Mouse (Mus musculus): ENCODE measurements at regions not wholly inside any gene's neighbourhood (a gene's known extent, or its start where the extent isn't known, plus 50 kb on each side); places are given as distances from the start of the nearest gene placed in this dataset.

DNA sequence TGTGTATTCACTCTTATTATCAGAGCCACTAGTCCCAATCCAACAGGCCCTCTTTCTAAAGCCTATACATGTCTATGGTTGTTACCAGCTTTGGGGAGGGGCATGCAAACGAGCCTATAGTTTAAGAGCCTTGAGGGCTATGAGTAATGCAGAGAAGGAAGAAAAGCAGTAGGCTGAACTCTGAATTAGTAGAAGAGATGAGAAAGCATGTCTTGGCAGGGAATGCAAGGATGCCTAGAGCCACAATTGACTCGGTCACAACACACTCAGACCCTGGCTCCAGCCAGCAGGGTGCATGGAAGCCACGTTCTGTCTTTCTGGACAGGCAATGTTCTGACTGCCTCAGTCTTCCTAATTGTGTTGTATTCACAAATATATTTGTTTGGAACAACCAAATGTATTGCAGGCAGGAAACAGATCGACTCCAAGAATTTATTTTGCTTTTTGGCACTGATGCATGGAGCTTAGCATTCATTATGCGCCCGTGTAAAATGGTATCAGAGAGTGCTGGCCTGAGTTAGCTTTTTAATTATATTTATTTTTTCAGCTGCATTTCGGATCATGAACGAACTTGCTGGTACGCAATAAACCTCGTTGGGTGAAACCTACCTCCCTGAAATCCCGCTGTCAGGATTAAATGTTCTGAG, 110.2 kb downstream of the Rybp start:
- WGBS: 85% methylated on average over 11 of the region's 11 CpGs
- Histone ChIP-seq H3K4me2 (no peak overlapping the region), H3K4me3 (no peak overlapping the region), H3K9me3 (replicated peaks) (no peaks in the 10 kb centered on the region), H3K4me1 (replicated peaks) (peaks cover 3% of the 10 kb centered on the region; the same call in 1 of the 2 replicates), H3K36me3 (no peaks in the 10 kb centered on the region), H3K27me3 (peaks cover 2% of the 10 kb centered on the region; the same call in 1 of the 2 replicates), H3K27ac (no peak overlapping the region), H3K9ac (no peak overlapping the region)
- no peak for ATAC-seq (replicated peaks; ENCODE audit: insufficient number of reproducible peaks, insufficient read depth, low FRiP score, low read depth)

DNA sequence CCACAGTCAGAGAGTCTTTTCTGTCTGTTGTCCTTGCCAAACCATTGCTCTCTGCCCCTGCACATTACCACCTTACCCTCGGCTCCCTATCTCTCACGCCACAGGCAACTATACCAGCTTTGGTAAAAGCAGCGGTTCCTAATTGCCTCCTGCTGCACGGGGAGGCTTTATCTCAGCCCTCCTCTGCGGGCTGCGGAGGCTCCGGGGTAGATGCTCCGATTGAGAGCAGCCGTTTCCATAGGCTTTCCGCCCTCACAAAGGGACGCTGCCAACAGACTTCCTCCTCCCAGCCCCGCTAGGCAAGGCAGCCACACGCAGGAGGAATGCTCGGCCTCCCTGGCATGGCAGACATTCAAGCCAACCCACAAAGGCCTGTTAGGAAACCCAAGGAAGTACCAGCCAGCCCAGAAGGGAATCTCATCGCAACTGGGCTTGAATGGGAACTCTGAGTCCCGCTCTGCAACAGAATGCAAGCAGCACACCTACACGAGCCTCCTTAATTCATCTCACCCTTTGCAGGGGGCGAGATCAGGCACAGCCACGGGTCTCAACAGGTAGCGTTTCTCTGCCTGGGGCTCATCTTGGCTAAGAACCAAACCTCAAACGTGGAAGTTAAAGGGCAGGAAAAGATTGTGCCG, 116.5 kb downstream of the Rybp start:
- Histone ChIP-seq H3K27me3 (peaks cover 5% of the 10 kb centered on the region; the same call in 1 of the 2 replicates), H3K27ac (peak overlapping the region; percentile 53), H3K9me3 (replicated peaks) (no peaks in the 10 kb centered on the region), H3K4me1 (replicated peaks) (peaks cover 13% of the 10 kb centered on the region), H3K4me2 (peak overlapping the region; percentile 54), H3K9ac (peak overlapping the region; percentile 32; the same call in 1 of the 2 replicates), H3K4me3 (peak overlapping the region; percentile 26; the same call in 1 of the 2 replicates), H3K36me3 (no peaks in the 10 kb centered on the region)
- peak; percentile 53; the same call in 1 of the 2 replicates for ATAC-seq (replicated peaks; ENCODE audit: insufficient number of reproducible peaks, insufficient read depth, low FRiP score, low read depth)
- WGBS: 5% methylated on average over 22 of the region's 22 CpGs

DNA sequence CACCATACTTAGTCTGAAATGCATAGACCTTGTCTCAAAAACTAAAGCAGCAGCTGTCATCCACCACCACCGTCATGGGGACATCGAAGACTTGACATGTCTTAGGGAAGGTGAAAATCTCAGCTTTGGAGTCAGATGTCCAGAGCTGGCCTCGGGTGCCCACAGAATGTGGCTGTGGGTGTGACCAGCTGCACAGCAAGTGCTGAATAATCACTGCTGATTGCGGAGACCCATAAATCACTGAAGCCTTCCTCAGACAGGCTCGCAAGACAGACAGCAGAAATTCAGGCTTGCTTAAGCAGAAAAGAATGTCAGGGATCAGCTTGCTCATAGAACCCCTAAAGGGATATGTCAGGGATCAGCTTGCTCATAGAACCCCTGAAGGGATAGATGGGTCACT, 120.0 kb downstream of the Rybp start:
- H3K9me3 ChIP-seq (replicated peaks): no peaks in the 10 kb centered on the region
- peaks cover 31% of the 10 kb centered on the region for H3K4me1 ChIP-seq (replicated peaks)
- no peak for ATAC-seq (replicated peaks; ENCODE audit: insufficient number of reproducible peaks, insufficient read depth, low FRiP score, low read depth)
- H3K27me3 ChIP-seq: 0 out of 2 replicates have a peak, but pooled peaks cover 10% of the 10 kb centered on the region
- no peak overlapping the region for H3K27ac ChIP-seq
- 55% methylated on average over 5 of the region's 5 CpGs for WGBS
- no peak overlapping the region for H3K4me3 ChIP-seq
- no peaks in the 10 kb centered on the region for H3K36me3 ChIP-seq
- H3K4me2 ChIP-seq: no peak overlapping the region
- H3K9ac ChIP-seq: no peak overlapping the region

DNA sequence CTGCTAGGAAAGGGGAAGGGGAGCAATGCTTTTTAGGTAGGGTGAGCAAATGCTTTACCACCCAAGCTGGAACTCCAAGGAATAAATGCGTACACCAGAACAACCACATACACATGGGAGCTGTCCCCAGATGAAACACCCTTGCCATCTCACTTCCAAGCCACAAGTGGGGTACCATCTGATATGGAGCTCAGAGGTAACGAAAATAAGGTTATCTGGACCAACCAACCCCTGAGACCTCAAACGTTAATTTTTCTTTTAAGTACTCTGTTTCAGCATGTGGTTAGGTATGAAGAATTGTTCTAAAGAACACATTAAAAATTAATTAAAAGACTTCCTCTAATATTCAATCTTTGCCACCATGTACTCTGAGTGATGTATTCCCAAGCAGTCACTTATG, 121.5 kb downstream of the Rybp start:
- Histone ChIP-seq H3K4me3 (no peak overlapping the region), H3K4me1 (replicated peaks) (peaks cover 24% of the 10 kb centered on the region), H3K27ac (no peak overlapping the region), H3K27me3 (peaks cover 13% of the 10 kb centered on the region; the same call in 1 of the 2 replicates), H3K9me3 (replicated peaks) (no peaks in the 10 kb centered on the region), H3K4me2 (no peak overlapping the region), H3K36me3 (no peaks in the 10 kb centered on the region), H3K9ac (no peak overlapping the region)
- ATAC-seq (replicated peaks; ENCODE audit: insufficient number of reproducible peaks, insufficient read depth, low FRiP score, low read depth): no peak
- 80% methylated on average over 3 of the region's 3 CpGs for WGBS

DNA sequence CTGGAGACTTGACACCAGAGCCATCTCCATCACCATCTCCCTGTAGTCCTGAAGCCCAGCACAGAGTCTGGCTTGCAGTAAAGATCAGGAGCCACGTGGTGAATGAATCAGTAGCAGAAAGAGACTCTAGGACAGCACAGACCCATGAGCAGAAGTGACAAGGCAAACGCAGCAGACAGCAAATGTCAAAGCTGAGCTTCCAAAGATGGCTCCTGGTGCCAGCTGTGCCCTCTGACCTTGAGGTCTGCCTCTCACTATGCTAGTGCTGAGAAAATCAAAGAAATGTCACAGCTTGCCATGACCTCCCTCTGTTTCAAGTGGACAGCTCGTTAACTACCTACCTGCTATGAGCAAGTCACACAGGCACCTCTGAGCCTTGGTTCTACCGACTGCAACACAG, 123.1 kb downstream of the Rybp start:
- Histone ChIP-seq H3K36me3 (no peaks in the 10 kb centered on the region), H3K4me3 (no peak overlapping the region), H3K9me3 (replicated peaks) (no peaks in the 10 kb centered on the region), H3K9ac (no peak overlapping the region), H3K4me1 (replicated peaks) (peaks cover 24% of the 10 kb centered on the region), H3K27ac (no peak overlapping the region), H3K27me3 (peaks cover 13% of the 10 kb centered on the region; the same call in 1 of the 2 replicates), H3K4me2 (no peak overlapping the region)
- 64% methylated on average over 4 of the region's 4 CpGs for WGBS
- no peak for ATAC-seq (replicated peaks; ENCODE audit: insufficient number of reproducible peaks, insufficient read depth, low FRiP score, low read depth)

DNA sequence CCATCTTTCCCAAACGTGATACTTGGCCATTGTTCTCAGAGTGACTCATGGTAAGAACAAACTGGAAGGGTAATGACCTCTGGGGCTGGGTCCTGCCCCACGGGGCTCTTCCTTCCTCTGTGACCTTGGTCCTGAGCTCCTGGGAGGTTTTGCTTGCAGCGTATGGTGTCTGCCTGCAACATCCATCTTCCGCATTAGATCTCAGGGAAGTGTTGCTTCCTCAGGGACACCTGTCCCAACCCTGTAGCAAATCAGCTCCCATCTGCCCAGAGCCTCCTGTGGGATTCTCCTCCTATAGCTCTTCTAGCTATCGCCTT, 123.5 kb downstream of the Rybp start:
- H3K27me3 ChIP-seq: peaks cover 13% of the 10 kb centered on the region; the same call in 1 of the 2 replicates
- 0 out of 2 replicates have a peak overlapping the region, but pooled peaks have one; percentile 50 for H3K9ac ChIP-seq
- ATAC-seq (replicated peaks; ENCODE audit: insufficient number of reproducible peaks, insufficient read depth, low FRiP score, low read depth): 0 out of 2 replicates have a peak, but pooled peaks have one; percentile 1
- no peak overlapping the region for H3K27ac ChIP-seq
- H3K4me1 ChIP-seq (replicated peaks): peaks cover 27% of the 10 kb centered on the region
- WGBS: 51% methylated on average over 5 of the region's 5 CpGs
- no peaks in the 10 kb centered on the region for H3K36me3 ChIP-seq
- H3K4me3 ChIP-seq: no peak overlapping the region
- H3K4me2 ChIP-seq: peak overlapping the region; percentile 79
- H3K9me3 ChIP-seq (replicated peaks): no peaks in the 10 kb centered on the region

DNA sequence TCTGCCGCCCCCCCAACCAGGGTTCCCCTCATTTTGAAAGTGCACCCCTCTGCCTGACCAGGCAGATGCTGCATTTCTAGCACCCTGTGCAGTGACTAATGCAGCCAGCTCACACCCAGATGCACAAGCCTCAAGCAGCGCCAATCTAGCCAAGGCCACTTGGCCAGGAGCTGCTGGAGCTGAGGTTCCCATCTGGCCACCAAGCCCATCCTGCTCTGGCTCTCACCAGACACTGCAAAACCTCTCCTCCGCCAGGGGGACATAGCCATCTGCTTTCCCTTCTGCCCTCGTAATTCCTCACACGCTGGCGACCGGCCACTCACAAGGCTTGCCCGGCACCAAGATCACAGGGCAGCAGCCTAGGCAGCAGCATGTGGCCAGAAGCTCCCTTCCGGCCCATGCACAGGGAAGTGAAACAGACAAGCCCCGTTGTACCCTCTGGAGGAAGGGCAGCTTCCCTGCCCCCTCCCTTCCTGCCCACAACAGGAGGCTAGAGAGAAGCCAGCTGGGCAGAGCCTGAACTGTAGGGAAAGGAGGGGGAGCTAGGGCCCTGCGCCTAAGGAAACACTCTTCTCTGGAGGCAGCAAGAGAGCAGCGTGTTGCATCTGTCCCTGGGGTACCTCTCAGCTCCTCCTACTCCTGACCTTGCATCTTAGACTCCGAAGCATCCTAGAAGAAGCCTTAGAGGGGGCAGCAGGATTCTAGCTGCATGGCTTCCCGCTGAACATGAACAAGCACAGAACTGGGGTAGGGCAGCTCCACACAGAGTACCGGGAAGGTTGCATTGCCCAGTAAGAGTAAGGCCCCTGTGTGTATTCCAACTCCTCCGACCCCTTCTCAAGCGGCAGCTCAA, 124.1 kb downstream of the Rybp start:
- H3K9me3 ChIP-seq (replicated peaks): no peaks in the 10 kb centered on the region
- H3K27ac ChIP-seq: no peak overlapping the region
- ATAC-seq (replicated peaks; ENCODE audit: insufficient number of reproducible peaks, insufficient read depth, low FRiP score, low read depth): peak; percentile 66
- H3K4me1 ChIP-seq (replicated peaks): peaks cover 27% of the 10 kb centered on the region
- H3K4me3 ChIP-seq: peak overlapping the region; percentile 43
- peak overlapping the region; percentile 79 for H3K4me2 ChIP-seq
- H3K9ac ChIP-seq: peak overlapping the region; percentile 50
- H3K36me3 ChIP-seq: no peaks in the 10 kb centered on the region
- peaks cover 13% of the 10 kb centered on the region; the same call in 1 of the 2 replicates for H3K27me3 ChIP-seq
- WGBS: 16% methylated on average over 17 of the region's 17 CpGs

DNA sequence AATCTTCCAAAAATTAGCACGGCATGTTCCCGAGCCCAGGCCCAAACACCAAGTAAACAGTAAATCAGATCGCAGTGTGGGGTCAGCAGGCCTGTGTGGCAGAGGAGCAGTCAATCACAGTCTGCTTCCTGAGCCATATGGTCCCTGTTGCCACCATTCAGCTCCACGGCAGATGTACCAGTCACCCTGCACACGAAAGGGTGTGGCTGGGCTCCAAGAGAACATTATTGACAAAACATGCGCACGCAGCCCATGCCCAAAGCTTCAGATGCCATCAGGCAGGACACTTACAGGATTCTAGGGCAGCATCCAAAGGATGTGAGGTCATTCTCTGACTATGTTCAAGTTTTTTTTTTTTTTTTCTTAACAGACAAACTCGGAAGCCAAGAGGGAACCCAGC, 126.6 kb downstream of the Rybp start:
- 80% methylated on average over 8 of the region's 8 CpGs for WGBS
- H3K27me3 ChIP-seq: peaks cover 10% of the 10 kb centered on the region; the same call in 1 of the 2 replicates
- H3K9ac ChIP-seq: no peak overlapping the region
- peaks cover 39% of the 10 kb centered on the region for H3K4me1 ChIP-seq (replicated peaks)
- no peaks in the 10 kb centered on the region for H3K36me3 ChIP-seq
- H3K27ac ChIP-seq: no peak overlapping the region
- H3K4me3 ChIP-seq: no peak overlapping the region
- no peak for ATAC-seq (replicated peaks; ENCODE audit: insufficient number of reproducible peaks, insufficient read depth, low FRiP score, low read depth)
- H3K9me3 ChIP-seq (replicated peaks): no peaks in the 10 kb centered on the region
- H3K4me2 ChIP-seq: no peak overlapping the region

DNA sequence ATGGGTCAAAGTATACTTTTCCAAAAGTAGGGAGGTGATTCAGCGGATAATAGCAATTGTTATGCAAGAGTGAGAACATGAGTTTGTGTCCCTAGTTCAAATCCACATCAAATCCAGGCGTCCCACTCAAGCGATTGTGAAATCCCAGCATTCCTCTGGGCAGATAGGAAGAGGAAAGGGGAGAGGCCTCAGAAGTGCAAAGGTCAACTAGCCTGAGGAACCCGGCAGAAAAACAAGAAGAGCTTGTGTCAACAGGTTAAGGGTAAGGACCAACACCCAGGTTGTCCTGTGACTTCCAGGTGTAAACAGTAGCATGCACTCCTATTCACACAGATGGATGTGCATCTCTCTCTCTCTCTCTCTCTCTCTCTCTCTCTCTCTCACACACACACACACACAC, 127.5 kb downstream of the Rybp start:
- H3K9me3 ChIP-seq (replicated peaks): no peaks in the 10 kb centered on the region
- peaks cover 44% of the 10 kb centered on the region for H3K4me1 ChIP-seq (replicated peaks)
- no peaks in the 10 kb centered on the region for H3K36me3 ChIP-seq
- peaks cover 10% of the 10 kb centered on the region; the same call in 1 of the 2 replicates for H3K27me3 ChIP-seq
- WGBS: 71% methylated on average over 4 of the region's 4 CpGs
- no peak overlapping the region for H3K9ac ChIP-seq
- no peak overlapping the region for H3K4me2 ChIP-seq
- no peak overlapping the region for H3K27ac ChIP-seq
- H3K4me3 ChIP-seq: no peak overlapping the region
- no peak for ATAC-seq (replicated peaks; ENCODE audit: insufficient number of reproducible peaks, insufficient read depth, low FRiP score, low read depth)

DNA sequence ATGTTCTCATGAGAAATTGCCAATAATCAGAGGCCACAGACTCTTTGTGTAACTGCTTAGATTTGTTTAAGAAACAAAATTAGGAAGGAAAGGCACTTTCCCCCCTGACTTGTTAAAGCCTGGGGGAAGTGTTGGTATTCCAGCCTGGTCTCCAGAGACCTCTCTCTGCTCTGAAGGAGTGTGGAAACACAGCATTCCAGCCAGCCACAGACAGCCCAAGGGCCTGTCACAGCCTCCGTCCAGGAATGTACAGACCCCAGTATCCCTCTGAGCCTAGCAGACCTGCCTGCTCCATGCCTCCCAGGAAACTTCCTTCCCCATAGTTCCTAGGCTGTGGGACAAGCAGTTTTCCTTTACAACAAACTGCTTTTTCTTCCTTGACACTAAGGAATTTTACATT, 128.0 kb downstream of the Rybp start:
- Histone ChIP-seq H3K9ac (no peak overlapping the region), H3K4me3 (no peak overlapping the region), H3K4me1 (replicated peaks) (peaks cover 44% of the 10 kb centered on the region), H3K36me3 (no peaks in the 10 kb centered on the region), H3K27ac (no peak overlapping the region), H3K27me3 (peaks cover 10% of the 10 kb centered on the region; the same call in 1 of the 2 replicates), H3K9me3 (replicated peaks) (no peaks in the 10 kb centered on the region), H3K4me2 (no peak overlapping the region)
- 15% methylated on average over 1 of the region's 1 CpGs for whole genome bisulfite sequencing
- ATAC-seq (replicated peaks; ENCODE audit: insufficient number of reproducible peaks, insufficient read depth, low FRiP score, low read depth): no peak

DNA sequence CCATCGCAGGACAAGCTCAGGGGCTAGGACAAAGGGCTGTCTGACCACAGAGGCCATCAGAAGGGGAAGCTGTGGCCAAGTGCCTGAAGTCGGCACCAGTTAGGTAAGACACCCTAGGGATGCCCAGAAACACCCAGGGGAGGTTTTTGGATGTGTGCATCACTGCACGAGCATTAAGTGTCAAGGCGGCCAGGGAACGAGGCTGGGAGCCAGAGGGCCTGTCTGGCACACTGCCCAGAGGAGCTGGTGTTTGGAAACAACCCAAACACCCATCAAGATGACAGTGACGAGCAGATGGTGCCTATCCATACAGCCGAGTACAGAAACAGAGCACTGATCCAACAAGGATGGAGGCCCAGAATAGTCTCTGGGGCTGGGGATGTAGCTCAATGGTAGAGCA, 130.0 kb downstream of the Rybp start:
- Histone ChIP-seq H3K27ac (no peak overlapping the region), H3K27me3 (peaks cover 6% of the 10 kb centered on the region; the same call in 1 of the 2 replicates), H3K36me3 (no peaks in the 10 kb centered on the region), H3K4me1 (replicated peaks) (peaks cover 27% of the 10 kb centered on the region), H3K4me3 (no peak overlapping the region), H3K9ac (no peak overlapping the region), H3K9me3 (replicated peaks) (no peaks in the 10 kb centered on the region), H3K4me2 (no peak overlapping the region)
- 18% methylated on average over 7 of the region's 7 CpGs for WGBS
- 0 out of 2 replicates have a peak, but pooled peaks have one; percentile 29 for ATAC-seq (replicated peaks; ENCODE audit: insufficient number of reproducible peaks, insufficient read depth, low FRiP score, low read depth)

Data from heart, embryonic 15.5 days (tissue).